Mouse (Mus musculus) small intestine, adult 2 months (tissue): ENCODE results near the gene AC134908.4.

Experiments used
- CTCF ChIP-seq: fragments of 200-500 bp; IDR thresholded peaks from 2 replicates; pipeline ENCODE4 v1.5.1; 2012; ENCODE audit warnings: low read depth, mild to moderate bottlenecking, control low read depth, inconsistent platforms, low read length, moderate library complexity, mixed read lengths; ENCODE audit not compliant: insufficient replicate concordance, insufficient read length; ENCODE audit errors: extremely low read depth
- POLR2A ChIP-seq: fragments of 200-500 bp; IDR thresholded peaks from 2 replicates; pipeline ENCODE4 v1.6.1; 2012; ENCODE audit warnings: low read depth, mild to moderate bottlenecking, control low read depth, inconsistent platforms, low read length, moderate library complexity

DNA sequence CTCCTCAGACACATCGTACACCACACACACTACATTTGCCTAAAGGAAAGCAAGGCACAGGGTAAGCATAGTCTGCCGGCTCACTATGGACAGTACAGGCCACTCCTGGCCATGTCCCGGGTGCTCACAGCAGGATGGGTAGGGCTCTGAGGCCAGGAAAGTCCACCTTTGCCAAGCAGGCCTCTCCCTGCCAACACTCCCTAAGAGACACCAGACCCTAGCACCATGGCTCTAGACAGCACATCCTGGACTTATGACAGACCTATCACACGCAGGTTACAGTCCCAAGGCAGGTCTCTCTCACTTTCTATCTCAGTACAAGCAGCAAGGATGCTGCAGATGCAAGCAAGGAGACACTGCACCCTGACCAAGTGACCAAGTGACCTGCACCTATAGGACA lies 47.7 kb upstream of the AC134908.4 start:
- TF ChIP-seq CTCF (no peak), POLR2A (no peak)
